Mouse (Mus musculus) B cell, adult 2 months (primary cell): ENCODE data around the gene Pbxip1.

ENCODE experiments used
- DNase-seq, 2 experiments: peaks; one replicate each; pipeline ENCODE4 v3.0.0; 2022

Pbxip1 gene

GRCm38 (mm10) chr3:89490790-89491189 is 54.3 kb downstream of the Pbxip1 start:
- no peak for DNase-seq

GRCm38 (mm10) chr3:89491559-89491958 is 55.1 kb downstream of the Pbxip1 start:
- no peak for DNase-seq

GRCm38 (mm10) chr3:89492701-89493151 is 56.2 kb downstream of the Pbxip1 start:
- no peak for DNase-seq

GRCm38 (mm10) chr3:89494630-89495029 is 58.1 kb downstream of the Pbxip1 start:
- DNase-seq = no peak

GRCm38 (mm10) chr3:89496366-89496765 is 59.9 kb downstream of the Pbxip1 start:
- no peak for DNase-seq

- DNase-seq = no peak
These were observed 63.2 kb downstream of the Pbxip1 start for GRCm38 (mm10) chr3:89499696-89500095.
